Mouse (Mus musculus) embryo, embryonic 9.5 days (tissue): ENCODE results near the gene Inka2.

Experiments used
- DNase-seq: peaks from one replicate; pipeline ENCODE4 v3.0.0-alpha.2; 2017; ENCODE audit errors: extremely low spot score

Gene Inka2

DNA sequence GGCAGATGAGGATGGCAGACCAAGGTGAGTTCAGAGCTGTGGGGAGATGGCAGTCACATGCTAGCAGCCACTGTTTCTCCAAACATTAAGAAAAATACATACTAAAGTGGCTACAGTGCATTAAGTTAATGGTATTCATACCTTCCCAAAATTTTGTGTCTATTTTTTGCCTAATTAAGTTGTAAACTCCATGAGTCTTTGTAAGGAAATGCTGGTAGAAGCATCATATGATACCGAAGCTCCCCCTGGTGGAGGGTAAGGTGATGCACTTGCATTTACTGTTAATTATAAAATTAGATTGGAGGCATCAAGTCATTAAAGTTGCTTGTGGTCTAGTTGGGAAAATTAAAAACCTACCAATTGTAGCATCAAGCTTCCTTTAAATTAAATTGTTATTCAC is 21.6 kb downstream of the Inka2 start:
- peak; percentile 44 for DNase-seq

DNA sequence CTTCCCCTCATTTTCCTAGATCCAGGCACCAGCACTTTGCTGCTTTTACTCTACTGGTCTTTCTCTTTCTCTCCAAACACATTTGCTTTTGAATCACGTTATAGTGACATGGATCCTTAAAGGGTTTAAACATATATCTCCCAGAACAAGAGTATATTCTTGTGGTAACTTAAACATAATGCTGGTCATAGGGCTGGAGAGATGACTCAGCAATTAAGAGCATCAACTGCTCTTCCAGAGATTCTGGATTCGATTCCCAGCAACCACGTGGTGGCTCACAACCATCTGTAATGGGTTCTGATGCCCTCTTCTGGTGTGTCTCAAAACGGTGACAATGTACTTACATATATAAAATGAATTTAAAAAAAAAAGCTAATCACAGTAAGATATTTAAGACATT is 28.0 kb downstream of the Inka2 start:
- DNase-seq = no peak

DNA sequence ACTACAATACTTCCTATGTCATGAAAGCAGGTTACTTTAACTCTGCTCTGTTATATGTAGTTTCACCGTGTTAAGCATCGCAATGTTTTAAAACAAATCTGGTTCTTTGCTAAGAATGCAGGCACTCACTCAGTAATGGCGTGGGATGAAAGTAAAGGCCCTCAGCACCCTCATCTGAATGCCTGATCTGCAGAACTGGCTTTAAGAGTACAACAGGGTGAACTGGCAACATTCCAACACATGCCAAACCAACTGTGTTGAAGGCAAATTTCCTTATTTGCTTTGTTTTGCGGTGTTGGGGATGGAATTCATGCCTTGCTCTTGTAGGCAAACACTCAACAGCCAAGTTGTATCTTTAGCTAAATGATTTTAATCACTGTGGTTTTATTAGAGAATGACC is 29.1 kb downstream of the Inka2 start:
- DNase-seq = no peak

DNA sequence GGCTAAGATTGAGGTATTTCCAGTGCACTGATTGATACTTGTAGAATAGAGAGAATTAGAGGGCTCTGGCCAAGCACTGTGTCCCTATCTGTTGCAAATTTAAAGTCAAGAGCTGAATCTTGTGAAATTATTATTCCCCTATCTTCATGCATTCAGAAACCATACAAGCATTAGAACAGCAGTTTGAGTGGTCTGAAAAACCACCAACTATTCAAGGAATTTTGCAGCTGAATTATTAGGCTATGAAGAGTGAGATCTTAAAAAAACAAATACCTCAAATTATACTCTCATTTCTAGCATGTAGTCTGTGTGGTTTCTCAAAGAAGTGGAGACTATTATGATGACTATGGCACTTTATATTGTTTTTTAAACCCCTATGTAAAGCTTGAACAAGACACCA is 30.9 kb downstream of the Inka2 start:
- no peak for DNase-seq

DNA sequence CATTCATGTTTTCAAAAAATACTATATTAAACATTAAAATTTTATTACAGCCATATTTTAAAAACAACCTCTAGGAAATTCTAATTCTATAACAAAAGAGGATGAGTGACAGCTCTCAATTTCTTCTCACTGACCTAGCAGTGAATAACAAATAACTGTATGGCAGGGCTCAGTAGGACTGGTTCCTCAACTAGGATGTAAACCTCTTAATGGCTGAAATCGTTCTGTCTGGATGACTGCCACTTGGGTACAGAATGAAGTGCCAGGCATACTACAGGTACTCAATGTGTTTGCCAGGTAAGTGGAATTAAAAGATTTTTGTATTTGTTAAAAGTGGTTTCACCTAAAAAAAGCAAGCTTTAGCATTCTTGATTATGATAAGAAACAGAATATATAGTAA is 31.7 kb downstream of the Inka2 start:
- DNase-seq = no peak

DNA sequence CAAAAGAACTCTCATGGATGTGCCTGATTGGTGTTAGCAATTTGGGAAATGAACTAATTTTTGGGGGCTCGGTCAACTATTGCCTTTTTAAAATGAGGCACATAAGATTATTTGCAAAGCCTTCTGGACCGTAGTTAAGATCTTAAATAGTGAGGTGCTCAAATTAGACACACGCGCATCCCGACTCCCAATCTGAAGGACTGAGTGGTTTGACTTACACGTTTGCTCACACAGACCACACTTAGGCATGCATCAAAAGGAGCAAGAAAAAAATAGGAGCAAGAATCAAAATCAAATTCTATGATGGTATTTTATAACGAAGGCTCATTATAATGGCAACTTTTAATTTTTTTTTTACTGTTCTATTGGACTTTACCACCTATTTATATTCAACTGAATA is 32.7 kb downstream of the Inka2 start:
- DNase-seq = no peak

DNA sequence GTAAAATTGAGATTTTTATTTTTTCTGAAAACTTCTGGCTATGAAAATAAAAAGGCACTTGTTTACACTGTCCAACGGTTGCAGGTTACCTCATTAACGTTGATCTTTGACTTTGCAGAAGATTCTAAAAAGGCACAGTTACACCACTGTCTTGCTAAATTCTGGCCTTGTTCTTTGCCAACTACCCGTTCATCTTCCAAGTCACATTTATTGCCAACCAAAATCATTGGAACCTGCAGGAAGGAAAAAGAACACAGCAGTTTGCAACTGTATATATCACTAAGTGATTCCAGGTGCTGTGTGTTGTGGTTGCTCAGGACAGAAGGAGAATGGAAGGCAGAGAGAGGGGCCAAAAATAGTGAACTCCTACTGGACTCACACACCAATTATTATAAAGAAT is 33.3 kb downstream of the Inka2 start:
- no peak for DNase-seq

DNA sequence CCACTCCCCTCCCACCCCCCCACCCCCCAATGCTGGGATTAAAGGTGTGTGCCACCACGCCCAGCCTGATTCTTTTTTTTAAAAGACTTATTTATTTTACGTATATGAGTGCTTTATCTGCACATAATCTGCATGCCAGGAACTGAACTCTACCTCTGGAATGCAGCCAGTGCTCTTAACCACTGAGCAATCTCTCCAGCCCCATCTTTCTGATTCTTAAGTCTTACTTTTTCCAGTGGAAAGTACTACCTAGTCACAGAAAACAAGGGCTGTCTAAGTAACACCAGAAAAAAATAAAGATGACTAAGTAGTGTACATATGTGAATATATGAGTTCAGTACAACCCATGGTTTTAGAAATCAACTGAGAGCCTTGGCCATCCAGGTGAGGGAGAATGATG is 42.1 kb downstream of the Inka2 start:
- no peak for DNase-seq

DNA sequence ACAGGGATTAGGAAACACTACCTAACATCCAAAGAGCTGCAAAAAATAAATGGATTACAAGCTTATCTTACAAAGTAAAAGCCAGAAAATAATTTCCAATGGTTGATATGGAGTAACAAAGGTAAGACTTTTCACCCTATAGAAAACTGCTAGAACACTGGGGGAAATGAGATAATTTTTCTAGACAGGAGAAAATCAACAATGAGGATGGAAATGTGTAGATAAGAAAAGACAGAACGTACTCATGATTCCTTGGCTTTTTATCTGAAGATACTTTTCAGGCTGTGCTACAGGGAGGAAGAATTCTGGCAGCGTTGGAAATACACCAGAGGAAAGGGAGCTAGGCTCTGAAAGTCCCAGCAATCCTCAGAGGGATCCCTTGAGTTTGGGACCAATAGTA is 46.4 kb downstream of the Inka2 start:
- DNase-seq = no peak

DNA sequence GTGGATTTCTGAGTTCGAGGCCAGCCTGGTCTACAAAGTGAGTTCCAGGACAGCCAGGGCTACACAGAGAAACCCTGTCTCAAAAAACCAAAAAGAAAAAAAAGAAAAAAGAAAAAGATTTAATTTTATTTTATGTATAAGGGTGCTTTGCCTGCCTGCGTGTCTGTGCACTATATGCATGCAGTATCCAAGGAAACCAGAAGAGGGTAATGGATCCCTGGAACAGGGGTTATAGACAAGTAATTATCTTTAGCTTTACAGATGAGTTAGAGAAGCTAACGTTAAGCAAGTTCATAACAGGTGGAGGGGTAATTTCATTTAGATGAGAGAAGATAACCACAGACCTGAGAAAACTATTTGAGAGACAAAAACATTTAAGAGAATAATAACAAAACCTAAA is 49.8 kb downstream of the Inka2 start:
- DNase-seq = no peak

DNA sequence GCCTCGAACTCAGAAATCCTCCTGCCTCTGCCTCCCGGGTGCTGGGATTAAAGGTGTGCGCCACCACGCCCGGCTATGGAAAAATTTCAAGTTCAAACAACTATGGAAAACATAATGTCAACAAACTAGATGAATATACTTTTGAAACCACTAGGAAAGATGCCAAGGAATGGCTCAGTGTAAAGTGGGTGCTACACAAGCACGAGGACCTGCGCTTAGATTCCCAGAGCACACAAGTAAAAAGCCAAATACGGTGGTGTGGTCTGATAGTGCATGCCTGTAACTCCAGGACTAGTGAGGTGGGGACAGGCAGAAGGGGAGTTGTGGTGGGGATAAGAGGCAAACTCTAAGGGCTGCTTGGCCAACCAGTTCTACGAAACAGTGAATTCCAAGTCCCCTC is 50.7 kb downstream of the Inka2 start:
- no peak for DNase-seq

DNA sequence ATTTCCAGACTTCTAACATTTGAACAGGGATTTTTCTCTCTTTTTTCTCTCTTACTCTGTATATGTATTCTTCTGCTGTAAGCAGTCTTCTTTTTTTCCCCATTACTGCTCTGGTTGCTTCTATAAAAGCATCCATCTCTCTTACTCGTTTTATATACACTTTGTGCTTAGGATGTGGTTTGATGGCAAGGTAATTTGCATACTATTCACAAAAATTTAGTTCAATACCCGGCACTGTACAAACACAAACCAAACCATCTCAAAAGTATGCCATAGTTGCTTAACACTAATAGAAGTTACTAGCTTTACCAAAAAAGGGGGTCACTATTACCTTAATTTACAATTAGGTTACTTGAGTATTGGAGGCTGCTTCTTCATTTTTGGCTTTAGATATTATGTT is 52.1 kb downstream of the Inka2 start:
- DNase-seq = no peak

DNA sequence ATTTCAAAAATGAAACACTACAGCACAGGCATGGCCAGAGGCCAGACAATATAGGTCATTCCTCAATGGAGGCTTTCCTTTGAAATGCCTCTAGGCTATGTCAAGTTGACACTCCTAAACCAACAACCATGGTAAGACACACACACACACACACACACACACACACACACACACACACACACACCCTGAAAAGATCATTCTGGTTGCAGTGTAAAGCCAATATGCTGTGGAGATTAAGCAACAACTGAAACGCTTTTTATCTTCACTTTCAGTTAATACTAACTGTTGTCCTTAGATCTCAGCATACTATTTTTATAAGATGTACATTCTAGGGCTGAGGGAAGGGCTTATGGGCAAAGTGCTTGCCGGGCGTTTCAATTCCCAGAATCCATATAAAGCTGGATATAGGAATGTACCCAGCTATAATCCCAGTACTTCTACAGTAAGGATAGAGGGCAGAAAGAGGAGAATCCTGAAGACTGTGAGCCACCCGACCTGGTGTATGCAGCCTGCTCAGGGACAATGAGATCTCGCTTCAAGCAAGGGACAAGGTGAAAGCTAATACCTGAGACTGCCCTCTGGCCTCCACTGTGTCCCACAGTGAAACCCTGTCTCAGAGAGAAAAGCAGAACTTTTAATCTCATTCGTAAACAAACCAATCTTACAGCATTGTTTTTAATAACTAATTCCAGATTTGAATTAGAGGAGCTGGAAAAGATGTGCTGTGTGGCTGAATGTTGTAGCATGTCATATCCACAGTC is 53.1 kb downstream of the Inka2 start:
- no peak for DNase-seq

DNA sequence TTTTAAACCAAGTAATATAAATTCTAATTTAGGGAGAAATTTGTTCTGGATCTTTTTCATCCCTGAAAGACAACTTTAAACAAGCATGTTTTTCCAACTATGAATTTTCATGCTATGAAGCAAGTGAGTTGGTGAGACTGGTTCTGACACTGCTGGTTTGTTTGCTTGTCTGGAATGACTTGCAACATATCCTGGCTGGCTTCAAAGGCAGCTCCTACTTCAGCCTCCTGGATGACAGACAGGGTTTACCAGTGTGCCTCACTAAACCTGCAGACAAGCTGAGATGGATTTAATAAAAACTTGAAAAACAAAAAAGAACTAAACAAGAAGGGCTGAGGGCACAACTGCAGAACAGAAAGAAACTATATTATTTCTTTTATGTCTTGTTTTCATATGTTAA is 53.7 kb downstream of the Inka2 start:
- no peak for DNase-seq

DNA sequence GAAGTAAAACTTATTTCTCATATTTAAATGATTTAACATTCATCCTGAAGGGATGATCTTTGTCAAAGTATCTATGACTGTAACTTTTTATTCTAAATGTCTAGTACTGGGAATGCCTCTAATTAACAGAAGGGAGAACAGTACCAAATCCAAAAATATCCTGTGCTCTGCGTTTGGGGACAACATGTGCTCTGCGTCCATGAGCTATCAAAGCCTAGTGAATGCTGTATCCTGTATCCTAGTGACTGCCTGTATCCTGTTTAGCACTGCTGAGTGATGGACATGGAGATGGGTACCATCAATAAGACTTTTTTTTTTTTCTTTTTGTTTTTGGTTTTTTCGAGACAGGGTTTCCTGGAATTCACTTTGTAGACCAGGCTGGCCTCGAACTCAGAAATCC is 54.3 kb downstream of the Inka2 start:
- no peak for DNase-seq

DNA sequence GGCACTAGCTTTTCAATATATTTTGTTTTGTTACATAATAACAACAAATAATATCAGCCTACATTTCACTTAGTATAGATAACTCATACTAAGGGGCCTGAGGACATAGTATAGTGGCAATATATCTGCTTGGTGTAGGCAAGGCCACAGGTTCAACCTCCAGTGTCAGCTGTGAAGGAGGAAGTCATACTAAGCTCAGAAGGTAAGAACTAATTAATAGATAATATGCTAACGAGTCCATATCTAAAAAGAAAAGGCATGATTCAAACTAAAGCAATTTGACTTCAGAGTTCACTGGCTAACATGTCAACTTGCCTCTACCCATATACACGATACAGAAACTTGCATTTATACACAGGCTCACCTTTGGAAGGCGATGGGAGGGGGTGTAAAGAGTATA is 55.7 kb downstream of the Inka2 start:
- DNase-seq = no peak

DNA sequence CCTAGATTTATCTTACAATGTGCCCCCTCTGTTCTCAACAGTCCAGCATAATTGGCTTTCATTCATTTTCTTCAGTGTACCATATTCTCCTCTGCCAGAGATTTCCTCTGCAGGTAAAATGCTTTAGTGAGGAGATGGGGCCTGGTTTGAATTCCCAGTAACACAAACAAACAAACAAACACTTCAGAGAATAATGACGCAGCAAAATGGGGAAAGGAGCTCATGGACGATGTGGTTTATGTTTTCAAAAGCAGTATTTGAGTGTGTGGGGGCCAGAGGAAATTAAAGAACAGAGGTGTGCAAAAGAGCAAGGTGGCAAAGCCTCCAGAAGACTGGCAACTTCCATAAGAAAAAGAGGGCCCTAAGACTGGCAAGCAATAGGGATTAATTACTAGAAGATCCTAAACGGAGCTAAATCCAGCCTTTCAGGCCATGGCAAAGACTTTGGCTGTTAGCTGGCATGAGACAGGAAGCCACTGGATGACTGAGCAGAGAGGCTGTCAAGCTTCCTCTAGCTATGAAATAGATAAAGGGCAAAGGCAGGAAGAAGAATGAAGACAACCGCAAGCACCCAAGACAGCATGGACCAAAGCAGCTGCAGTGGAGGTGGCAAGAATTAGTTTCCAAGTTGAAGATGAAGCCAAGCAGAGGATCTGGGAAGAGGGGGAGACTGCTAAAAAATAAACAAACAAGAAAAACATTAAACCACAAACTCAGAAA is 58.9 kb downstream of the Inka2 start:
- no peak for DNase-seq

DNA sequence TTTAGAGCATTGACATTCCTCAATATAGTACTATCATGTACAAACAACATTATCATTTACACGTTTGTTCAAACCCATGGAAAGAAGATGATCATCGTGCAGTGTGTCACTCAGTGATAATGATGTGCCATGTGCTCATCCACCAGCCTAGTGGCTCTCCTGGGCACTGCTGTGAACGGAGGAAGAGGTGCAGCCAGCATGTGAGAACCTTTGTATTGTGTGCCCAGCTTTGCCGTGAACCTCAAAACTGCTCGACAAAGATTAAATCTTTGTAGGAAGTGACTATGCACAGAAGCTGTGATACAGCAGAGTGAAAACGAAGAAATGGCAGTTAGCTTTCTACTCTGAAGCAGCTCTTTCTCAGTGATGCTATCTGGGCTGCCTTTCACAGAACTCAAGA is 64.1 kb downstream of the Inka2 start:
- DNase-seq = no peak

DNA sequence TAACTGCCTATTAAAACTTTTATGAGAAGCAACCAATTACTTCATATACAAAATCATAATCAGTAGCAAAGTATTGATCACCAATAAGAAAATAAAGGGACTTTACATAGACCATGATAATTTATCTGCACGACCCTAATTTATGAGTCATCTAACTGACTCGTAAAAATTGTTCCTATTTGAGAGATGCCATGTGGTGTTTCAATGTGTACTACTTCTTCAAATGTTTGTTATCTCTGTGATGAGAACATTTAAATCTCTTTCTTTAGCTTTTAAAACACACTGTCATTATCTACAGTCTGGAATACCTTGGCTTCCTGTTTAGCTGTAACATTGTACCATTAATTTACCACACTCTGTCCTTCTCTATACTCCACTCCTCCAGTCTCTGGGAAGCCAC is 65.0 kb downstream of the Inka2 start:
- DNase-seq = no peak
